Mouse (Mus musculus) c-Kit-positive CD71-negative TER-119-negative erythroid progenitor cells, embryonic 14.5 days (primary cell): ENCODE measurements around the gene Rhox7a.
"Not testable (repeated sequence)": the region's sequence is repeated elsewhere in the genome, so short reads cannot be mapped to it uniquely, and the experiment has no call there.

Experiments
- DNase-seq: peaks from one replicate; pipeline ENCODE4 v3.0.0-alpha.2; 2013; ENCODE audit warnings: low read depth

Rhox7a gene

GRCm38 (mm10) chrX:37831386-37831785 is at the start of gene Rhox7a:
Gene Rhox7a, plus strand, starts transcription at chrX:37831686.
- DNase-seq, result not testable (repeated sequence)

GRCm38 (mm10) chrX:37807286-37808080 is 24.0 kb upstream of the Rhox7a start:
- DNase-seq, result no peak

GRCm38 (mm10) chrX:37809396-37809795 is 22.1 kb upstream of the Rhox7a start:
- no peak for DNase-seq

DNA sequence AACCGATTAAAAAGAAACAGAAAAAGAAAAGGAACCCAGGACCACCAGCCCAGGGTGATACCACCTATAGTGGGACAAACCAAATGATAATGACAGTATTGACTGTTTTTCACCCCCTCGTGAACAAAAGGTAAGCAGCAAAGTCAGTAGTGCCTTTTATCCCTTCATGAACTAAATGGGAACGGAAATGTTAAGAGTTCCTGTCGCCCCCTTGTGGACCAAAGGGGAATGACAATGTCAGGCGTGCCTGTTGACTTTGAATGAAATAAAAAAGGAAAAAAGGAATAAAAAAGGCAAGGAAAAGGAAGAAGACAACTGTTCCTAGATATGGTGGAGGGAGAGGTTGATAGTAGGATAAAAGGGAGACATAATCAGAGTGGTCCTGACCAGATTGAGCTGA is 20.3 kb upstream of the Rhox7a start:
- DNase-seq, result peak; percentile 3

- DNase-seq, result no peak
These were observed 15.8 kb upstream of the Rhox7a start for GRCm38 (mm10) chrX:37815665-37816064.

DNA sequence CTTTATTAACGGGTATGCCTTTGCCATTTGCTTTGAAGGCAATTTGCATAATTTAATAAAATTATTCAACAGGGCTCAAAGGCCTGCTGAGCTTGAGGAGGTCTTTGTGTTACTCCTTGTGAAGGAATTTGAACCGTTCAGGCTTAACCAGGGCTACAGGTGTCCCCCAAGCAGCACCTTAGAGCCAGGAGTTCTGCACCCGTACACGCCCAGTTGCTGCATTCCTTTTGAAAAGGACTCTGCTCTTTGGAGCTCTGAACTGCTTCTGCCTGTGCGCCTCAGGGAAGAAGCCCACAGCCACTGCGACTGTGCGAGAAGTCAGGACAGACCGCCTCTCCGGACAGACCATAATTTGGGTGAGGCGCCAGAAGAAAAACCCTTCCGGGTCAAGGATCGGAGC is 4.9 kb upstream of the Rhox7a start, which contains the start of gene Rhox6:
TSS of gene Rhox6 (plus strand) at position 301 of the 400 bp plus-strand sequence.
- DNase-seq, result not testable (repeated sequence)

DNA sequence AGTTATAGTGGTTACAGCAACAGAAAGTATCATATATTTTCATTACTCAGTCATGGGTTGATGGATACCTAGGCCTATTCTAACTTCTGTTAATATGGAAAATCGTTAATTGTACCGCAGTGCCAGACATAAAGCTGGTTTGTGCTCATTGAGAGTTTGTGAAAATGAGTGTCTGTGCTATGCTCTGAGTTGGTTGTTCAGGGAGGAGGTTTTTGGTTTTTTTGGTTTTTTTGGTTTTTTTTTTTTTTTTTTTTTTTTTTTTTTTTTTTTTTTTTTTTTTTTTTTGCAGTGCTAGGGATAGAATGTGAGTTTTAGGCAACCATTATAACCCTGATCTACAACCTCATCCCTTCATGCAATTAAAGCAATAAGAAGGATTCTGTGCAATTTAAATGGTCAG is 40.2 kb downstream of the Rhox7a start:
- no peak for DNase-seq

- DNase-seq, result no peak
These were observed 47.4 kb downstream of the Rhox7a start, which contains the start of gene Rhox8 for GRCm38 (mm10) chrX:37878844-37879243. Gene Rhox8, minus strand, starts transcription at chrX:37878944.
